Mouse (Mus musculus) embryo, embryonic 11.5 days (tissue): ENCODE results near the gene Caly.

ENCODE experiments used
- DNase-seq: peaks from one replicate; pipeline ENCODE4 v3.0.0-alpha.2; 2012; ENCODE audit warnings: low read depth, low spot score

Gene Caly

DNA sequence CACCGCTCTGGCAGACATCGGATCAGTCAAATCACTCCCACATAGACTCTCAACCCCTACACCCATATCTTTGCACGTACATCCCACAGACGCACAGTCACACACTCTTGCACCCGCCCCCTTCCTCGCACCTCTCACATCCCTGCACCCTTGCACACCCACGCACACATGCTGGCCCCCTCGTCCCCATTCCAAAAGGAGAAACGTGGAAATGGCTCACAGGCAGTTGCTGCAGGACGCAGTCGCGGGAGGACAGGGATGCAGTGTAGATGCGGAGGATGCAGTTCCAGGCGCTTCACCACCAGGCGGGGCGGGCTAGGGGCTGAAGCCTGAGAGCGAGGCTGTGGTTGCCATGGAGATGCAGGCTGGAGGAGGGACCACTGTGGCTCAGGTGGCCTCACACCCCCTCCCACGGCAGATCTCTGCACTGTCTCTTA is at the start of gene Caly:
Gene Caly (minus strand): TSS at position 307 of the 437 bp plus-strand sequence.
- DNase-seq = no peak

DNA sequence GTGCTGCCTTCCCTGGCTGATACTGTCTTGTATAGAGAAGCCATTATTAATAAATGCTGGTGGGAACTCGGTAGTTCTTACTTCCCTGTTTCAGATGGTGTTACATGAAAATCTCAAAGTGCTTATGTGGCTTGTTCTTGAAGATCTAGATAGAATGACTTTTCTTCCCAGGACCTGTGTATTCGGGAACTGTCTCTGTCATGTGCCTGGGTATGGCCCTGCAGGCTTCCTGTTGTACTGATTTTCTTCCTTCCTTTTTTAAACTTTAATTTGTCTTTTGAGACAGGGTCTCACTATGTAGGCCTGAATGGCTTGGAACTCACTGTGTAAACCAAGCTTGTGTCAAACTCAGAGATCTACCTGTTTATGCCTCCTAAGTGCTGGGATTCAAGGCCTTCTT is 45.6 kb upstream of the Caly start:
- no peak for DNase-seq

DNA sequence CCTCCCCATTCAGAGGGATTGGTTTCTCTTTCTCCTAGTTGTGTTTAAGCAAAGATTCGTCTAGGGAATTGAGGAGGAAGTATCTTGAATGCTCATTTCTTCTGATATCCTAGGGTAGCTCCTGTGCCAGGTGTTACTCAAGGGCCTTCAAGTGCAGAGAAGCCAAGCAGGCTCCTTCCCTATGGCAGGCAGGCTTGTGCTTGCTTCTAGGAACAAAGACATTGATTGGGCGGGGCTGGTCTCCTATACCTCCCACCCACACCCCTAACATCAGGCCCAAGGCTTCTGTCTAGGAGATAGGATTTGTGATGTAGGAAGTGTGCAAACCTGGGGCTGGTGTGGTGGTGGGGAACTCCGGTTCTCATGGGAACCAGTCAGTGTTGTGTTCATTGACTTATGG is 44.6 kb upstream of the Caly start:
- DNase-seq = no peak

DNA sequence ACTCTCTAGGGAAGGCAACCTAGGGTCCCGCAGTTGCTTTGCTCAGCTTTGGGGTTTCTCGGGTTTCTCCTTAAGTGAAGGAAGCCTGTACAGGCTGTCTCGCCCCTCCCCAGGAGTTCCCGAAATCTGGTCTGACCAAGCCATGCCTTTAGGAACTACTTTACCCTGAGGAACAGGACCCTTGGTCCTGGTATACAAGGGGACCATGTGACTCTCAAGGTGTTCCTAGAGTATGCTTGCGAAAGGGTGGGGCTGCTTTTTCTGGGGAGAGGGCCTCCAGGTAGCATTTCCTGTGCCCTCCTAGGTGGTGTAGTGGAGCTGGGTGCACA is 43.6 kb upstream of the Caly start:
- DNase-seq = no peak

DNA sequence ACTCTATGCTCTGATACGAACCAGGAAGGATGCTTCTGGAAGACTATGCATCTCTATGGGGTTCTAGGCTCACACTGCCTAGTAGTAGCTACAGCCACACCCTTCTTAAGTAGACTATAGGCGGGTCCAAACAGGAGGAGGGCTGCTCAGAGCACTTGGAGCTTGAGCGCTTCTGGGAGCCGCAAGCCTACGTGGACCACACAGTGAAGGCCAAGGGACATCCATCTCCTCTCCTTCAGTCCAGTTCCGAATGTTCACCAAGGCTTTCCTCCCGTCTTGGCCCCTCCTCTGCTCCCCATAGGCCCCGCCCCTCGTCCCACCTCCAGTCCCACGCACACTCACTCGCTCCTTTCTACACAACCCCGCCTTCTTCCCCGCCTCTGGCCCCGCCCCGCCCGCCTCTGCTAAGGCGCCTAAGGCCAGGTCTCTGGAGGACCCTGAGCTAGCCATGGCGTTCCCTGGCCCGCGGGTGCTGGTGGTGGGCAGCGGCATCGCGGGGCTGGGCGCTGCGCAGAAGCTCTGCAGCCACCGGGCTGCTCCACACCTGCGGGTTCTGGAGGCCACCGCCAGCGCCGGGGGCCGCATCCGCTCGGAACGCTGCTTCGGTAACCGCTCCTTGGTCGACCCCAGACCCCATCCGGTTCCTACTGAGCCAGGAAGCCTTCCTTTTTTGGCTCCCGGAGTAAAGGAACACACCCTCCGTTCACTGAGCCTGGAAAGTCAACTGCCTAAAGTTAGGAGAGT is 43.1 kb upstream of the Caly start:
- DNase-seq = peak; percentile 83

DNA sequence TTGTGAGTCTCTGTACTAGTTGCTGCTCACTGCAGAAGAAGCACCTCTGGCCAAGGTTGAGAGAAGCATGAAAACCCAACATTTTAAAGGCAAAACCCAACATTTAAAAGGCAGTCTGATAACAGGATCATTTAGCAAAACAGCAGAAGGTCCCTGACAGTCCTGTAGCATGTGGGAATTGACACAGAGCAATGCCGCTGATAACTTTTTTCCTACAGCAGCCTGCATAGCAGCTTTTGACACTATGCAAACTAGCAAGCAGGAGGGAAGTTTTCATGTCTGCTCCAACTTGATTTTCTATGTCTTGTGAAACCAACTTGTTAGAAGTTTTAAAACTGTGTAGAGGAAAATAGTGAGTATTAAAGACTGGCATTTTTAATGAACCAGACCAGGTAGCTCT is 42.0 kb upstream of the Caly start:
- DNase-seq = no peak

GRCm38 (mm10) chr7:140122765-140123164 is 40.4 kb upstream of the Caly start:
- no peak for DNase-seq

DNA sequence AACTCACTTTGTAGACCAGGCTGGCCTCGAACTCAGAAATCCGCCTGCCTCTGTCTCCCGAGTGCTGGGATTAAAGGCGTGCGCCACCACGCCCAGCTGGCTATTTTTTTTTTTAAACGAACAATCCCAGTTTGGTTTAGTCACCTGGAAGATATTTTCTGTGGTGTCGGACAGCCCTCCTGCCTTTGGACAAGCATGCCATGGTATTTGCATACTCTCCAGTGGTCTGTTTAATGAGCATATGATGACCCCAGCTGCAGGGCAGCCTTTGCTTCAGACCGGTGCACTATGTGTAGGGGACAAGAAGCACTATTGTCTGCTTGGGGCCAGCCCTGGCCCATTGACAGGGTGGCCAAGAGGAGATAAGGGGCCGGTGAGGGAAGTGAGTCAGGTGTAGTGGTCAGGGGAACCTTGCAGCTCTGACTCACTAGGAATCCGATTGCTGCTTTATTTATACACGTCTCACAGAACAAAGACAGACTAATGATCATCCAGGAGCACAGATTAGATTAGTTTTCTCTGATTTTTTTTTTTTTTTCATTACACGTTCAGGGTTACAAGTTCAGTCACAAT is 39.1 kb upstream of the Caly start:
- no peak for DNase-seq

DNA sequence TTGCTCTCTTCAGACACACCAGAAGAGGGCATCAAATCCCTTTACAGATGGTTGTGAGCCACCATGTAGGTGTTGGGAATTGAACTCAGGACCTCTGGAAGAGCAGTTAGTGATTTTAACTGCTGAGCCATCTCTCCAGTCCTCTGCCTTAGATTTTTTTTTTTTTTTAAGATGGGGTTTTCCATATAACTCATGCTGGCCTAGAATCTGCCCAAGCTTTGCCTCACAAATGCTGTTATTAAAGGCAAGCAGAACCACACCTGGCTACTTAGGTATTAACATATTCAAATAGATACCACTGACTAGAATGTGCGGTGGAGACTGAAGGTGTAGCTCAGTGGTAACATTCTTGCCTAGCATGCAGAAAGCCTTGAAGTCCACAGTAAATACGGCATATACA is 38.1 kb upstream of the Caly start:
- no peak for DNase-seq

GRCm38 (mm10) chr7:140116329-140117054 is 34.1 kb upstream of the Caly start, which contains the start of gene Echs1:
Echs1 (minus strand) TSS chr7:140116476.
- peak; percentile 76 for DNase-seq

GRCm38 (mm10) chr7:140115583-140116328 is 33.4 kb upstream of the Caly start, which contains the start of gene Paox:
Paox (plus strand) TSS chr7:140115799.
- DNase-seq = peak; percentile 44

- DNase-seq = no peak
These were observed 29.6 kb upstream of the Caly start for GRCm38 (mm10) chr7:140111943-140112342.

DNA sequence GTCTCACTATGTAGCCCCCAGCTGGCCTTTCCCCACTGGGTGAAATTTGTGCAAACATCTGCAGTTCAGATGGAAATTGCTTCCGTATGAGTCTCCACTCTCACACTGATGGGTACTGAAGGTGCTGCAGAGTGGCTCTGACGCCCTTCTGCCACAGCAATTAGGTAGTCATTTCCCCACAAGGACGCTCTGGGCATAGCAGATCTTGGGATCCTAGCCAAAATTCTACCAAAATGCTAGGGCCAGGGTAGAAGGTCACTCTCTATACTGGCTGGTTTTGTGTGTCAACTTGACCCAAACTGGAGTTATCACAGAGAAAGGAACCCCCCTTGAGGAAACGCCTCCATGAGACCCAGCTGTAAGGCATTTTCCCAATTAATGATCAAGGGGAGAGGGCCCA is 21.7 kb upstream of the Caly start:
- DNase-seq = no peak

GRCm38 (mm10) chr7:140101993-140102860 is 19.9 kb upstream of the Caly start, which contains the start of gene Fuom:
Fuom (minus strand) TSS chr7:140102441.
- DNase-seq = peak; percentile 56

DNA sequence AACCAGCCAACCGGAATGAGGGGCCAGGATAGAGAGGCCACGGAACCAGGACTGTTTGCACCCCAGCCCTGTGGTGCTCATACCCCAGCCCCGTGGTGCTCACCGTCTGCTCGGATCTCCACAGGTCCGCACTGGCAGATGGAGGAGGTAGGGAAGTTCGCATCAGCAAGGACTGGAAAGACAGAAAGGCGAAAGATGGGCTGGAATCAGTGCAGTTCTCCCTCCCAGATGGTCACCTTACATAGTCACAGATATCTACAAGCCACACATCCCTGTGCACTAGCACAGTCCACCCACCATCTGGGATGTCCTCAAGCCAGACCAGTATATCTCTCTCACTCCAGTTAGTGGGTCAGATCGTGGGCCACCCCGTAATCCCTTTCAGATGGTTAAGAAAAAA is 19.1 kb upstream of the Caly start:
- DNase-seq = no peak

- DNase-seq = no peak
These were observed 16.1 kb upstream of the Caly start for GRCm38 (mm10) chr7:140098466-140098865.

- DNase-seq = no peak
These were observed 13.7 kb upstream of the Caly start for GRCm38 (mm10) chr7:140096055-140096454.

GRCm38 (mm10) chr7:140095556-140095955 is 13.2 kb upstream of the Caly start:
- no peak for DNase-seq

GRCm38 (mm10) chr7:140094954-140095353 is 12.6 kb upstream of the Caly start:
- no peak for DNase-seq

DNA sequence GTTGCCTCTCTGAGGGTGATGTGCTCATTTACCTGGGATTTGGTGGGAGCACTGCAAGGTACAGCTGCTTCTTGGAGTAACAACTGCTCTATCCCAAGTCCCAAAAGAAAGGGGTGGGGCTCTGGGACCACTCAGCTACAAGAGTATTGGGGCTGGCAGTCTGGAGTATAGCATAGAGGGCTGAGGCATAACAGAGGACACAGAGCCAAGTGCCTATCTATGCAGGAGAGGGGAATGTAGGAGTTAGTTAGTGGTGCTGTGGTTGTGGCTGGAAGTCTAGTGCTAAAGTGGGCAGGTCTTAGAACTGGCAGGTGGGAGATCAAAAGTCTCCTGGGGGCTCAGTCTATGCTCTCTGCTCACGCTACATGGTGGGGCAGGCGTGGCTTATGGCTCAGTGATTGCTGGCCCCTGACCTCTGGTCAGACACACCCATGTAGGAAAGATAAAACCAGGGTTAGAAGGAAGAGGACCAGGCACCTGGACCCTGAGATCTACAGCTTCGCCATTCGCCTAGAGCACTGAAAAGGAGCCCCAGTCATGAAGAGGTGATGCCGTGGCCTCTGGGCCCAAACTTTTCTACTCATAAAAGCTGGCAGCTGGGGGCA is 10.7 kb upstream of the Caly start, which contains the start of gene Prap1:
Gene Prap1 (plus strand): TSS at position 472 of the 605 bp plus-strand sequence.
- DNase-seq = no peak
